In the genomic region with DNA sequence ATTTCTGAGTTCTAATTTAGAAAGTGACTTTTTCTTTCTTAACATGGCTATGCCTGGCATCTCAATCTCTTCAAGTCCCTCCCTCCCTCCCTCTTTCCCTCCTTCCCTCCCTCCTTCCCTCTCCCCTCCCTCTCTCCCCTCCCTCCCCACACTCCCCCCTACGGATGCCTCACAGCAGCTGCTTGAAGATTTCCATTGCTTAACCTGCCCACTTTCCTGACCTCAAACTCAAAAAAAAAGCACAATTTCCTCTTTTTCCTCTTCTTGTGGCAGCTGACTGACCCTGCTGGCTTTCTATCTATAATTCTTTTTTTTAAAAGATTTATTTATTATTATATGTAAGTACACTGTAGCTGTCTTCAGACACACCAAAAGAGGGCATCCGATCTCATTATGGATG, we compare ENCODE assay signal across 25 mouse cellular contexts. TPM values are rescaled to one million over a fixed set of nuclear protein-coding genes. Genes with fewer than 3 reads are reported as not detected.
A peak's percentile ranks its signal among the peaks of the same experiment; 100 is the strongest.
DNase-seq lines count a peak whose midpoint lies in the region; ATAC-seq and TF ChIP-seq lines count a peak whose summit lies in the region.
"Had no signal": no experiment of that assay in that cellular context is flagged by ENCODE, and none has a peak within 500 bp of the region (broad histone marks: within the 10 kb centered on the region; RNA-seq: fewer than 3 reads in every experiment).

No protein-coding gene starts in this region.

- 40% methylated on average over 2 of the region's 2 CpGs for WGBS in lung, postnatal 0 days
- WGBS in intestine, postnatal 0 days, result 48% methylated on average over 2 of the region's 2 CpGs
- WGBS in small intestine, adult 2 months, result 32% methylated on average over 2 of the region's 2 CpGs
- WGBS in midbrain, embryonic 16.5 days, result 80% methylated on average over 2 of the region's 2 CpGs

- H3K4me3 ChIP-seq in lung, postnatal 0 days (ENCODE audit: low read depth, low read length), result no peak overlapping the region
- no peak overlapping the region for H3K4me3 ChIP-seq in intestine, postnatal 0 days (ENCODE audit: low read depth, low read length)
- no peak overlapping the region for H3K4me3 ChIP-seq in small intestine, adult 2 months (ENCODE audit: low read depth, low read length)
- no peak overlapping the region for H3K4me3 ChIP-seq in midbrain, embryonic 16.5 days (ENCODE audit: low read depth, low read length)
- H3K4me3 ChIP-seq: embryonic facial prominence, embryonic 15.5 days; erythroblast, embryonic 14.5 days; forebrain, embryonic 10.5 days; gastrocnemius, adult 2 months; heart, embryonic 15.5 days; hindbrain, embryonic 10.5 days had no signal

- H3K36me3 ChIP-seq in lung, postnatal 0 days (ENCODE audit: insufficient read depth, low read length), result no peaks in the 10 kb centered on the region
- no peaks in the 10 kb centered on the region for H3K36me3 ChIP-seq in intestine, postnatal 0 days (ENCODE audit: control insufficient read depth, insufficient read depth)
- no peaks in the 10 kb centered on the region for H3K36me3 ChIP-seq in small intestine, adult 2 months (ENCODE audit: control insufficient read depth, insufficient read depth, low read length)
- no peaks in the 10 kb centered on the region for H3K36me3 ChIP-seq in midbrain, embryonic 16.5 days (ENCODE audit: control insufficient read depth, insufficient read depth, low read length)
- H3K36me3 ChIP-seq: embryonic facial prominence, embryonic 15.5 days; forebrain, embryonic 10.5 days; heart, embryonic 15.5 days; hindbrain, embryonic 10.5 days had no signal

- H3K27me3 ChIP-seq in lung, postnatal 0 days (replicated peaks; ENCODE audit: insufficient read depth, low read length), result no peaks in the 10 kb centered on the region
- H3K27me3 ChIP-seq in intestine, postnatal 0 days (replicated peaks; ENCODE audit: control insufficient read depth, insufficient read depth, low read length), result no peaks in the 10 kb centered on the region
- no peaks in the 10 kb centered on the region for H3K27me3 ChIP-seq in small intestine, adult 2 months (ENCODE audit: control insufficient read depth, insufficient read depth, low read length)
- no peaks in the 10 kb centered on the region for H3K27me3 ChIP-seq in midbrain, embryonic 16.5 days (ENCODE audit: control insufficient read depth, insufficient read depth, low read depth, low read length)
- H3K27me3 ChIP-seq: CH12.LX; embryonic facial prominence, embryonic 15.5 days; heart, embryonic 15.5 days; Patski had no signal

- TF ChIP-seq POLR2A in small intestine, adult 2 months (IDR thresholded peaks at IDR 0.05; ENCODE audit: low read depth, low read length), result no peak

- no peak overlapping the region for H3K9ac ChIP-seq in lung, postnatal 0 days (replicated peaks; ENCODE audit: low read depth)
- H3K9ac ChIP-seq in intestine, postnatal 0 days (ENCODE audit: low read depth, low read length), result no peak overlapping the region
- no peak overlapping the region for H3K9ac ChIP-seq in midbrain, embryonic 16.5 days (ENCODE audit: low read depth, low read length)
- H3K9ac ChIP-seq: embryonic facial prominence, embryonic 15.5 days; heart, embryonic 15.5 days; hindbrain, embryonic 14.5 days had no signal

- H3K27ac ChIP-seq in lung, postnatal 0 days (ENCODE audit: low read length), result no peak overlapping the region
- H3K27ac ChIP-seq in intestine, postnatal 0 days (ENCODE audit: low read depth, low read length), result peak overlapping the region; percentile 89
- peak overlapping the region; percentile 68 for H3K27ac ChIP-seq in small intestine, adult 2 months (ENCODE audit: insufficient read depth, low read depth, low read length)
- no peak overlapping the region for H3K27ac ChIP-seq in midbrain, embryonic 16.5 days (ENCODE audit: low read length)
- H3K27ac ChIP-seq: embryonic facial prominence, embryonic 15.5 days; forebrain, embryonic 10.5 days; gastrocnemius, adult 2 months; heart, embryonic 15.5 days; hindbrain, embryonic 10.5 days; hindbrain, embryonic 14.5 days had no signal

- no peak for TF ChIP-seq CTCF in lung, postnatal 0 days (IDR thresholded peaks at IDR 0.05)
- TF ChIP-seq CTCF in intestine, postnatal 0 days (IDR thresholded peaks at IDR 0.05; ENCODE audit: low read depth), result no peak
- TF ChIP-seq CTCF in small intestine, adult 2 months (IDR thresholded peaks at IDR 0.05; ENCODE audit: extremely low read depth, insufficient read length, insufficient replicate concordance, low read depth, low read length), result no peak

- H3K4me1 ChIP-seq in lung, postnatal 0 days (ENCODE audit: insufficient read depth, low read depth, low read length), result no peaks in the 10 kb centered on the region
- 0 out of 2 replicates have a peak, but pooled peaks cover 4% of the 10 kb centered on the region for H3K4me1 ChIP-seq in intestine, postnatal 0 days (replicated peaks; ENCODE audit: control insufficient read depth, insufficient read depth, low read length)
- peaks cover 30% of the 10 kb centered on the region for H3K4me1 ChIP-seq in small intestine, adult 2 months (ENCODE audit: control insufficient read depth, insufficient read depth, insufficient read length, low read length)
- no peaks in the 10 kb centered on the region for H3K4me1 ChIP-seq in midbrain, embryonic 16.5 days (ENCODE audit: control insufficient read depth, insufficient read depth, low read length)
- H3K4me1 ChIP-seq: embryonic facial prominence, embryonic 15.5 days; heart, embryonic 15.5 days had no signal

- peak; percentile 32 for DNase-seq in lung, postnatal 0 days (ENCODE audit: low spot score)
- no peak for DNase-seq in lung, postnatal 10 days
- no peak for DNase-seq in natural killer cell, adult 2 months (ENCODE audit: low spot score in 2 of 2)
- no peak for DNase-seq in adrenal gland, adult 18-20 months (ENCODE audit: low spot score in 2 of 2)
- DNase-seq: adrenal gland, adult 8-10 months; cerebellum, adult 18-20 months; cerebellum, adult 9-11 months; embryo, embryonic 11 days; gastrocnemius, adult 2 months; gastrocnemius, postnatal 25 days; heart, postnatal 14 days had no signal

- no peaks in the 10 kb centered on the region for H3K9me3 ChIP-seq in lung, postnatal 0 days (ENCODE audit: low read length)
- no peaks in the 10 kb centered on the region for H3K9me3 ChIP-seq in intestine, postnatal 0 days (ENCODE audit: control insufficient read depth)
- H3K9me3 ChIP-seq in midbrain, embryonic 16.5 days (replicated peaks; ENCODE audit: control insufficient read depth, low read length, poor library complexity, severe bottlenecking), result no peaks in the 10 kb centered on the region
- H3K9me3 ChIP-seq: embryonic facial prominence, embryonic 15.5 days; forebrain, embryonic 10.5 days; heart, embryonic 15.5 days; hindbrain, embryonic 10.5 days had no signal

- no peak for TF ChIP-seq EP300 in lung, postnatal 0 days (IDR thresholded peaks at IDR 0.05)

- no peak for ATAC-seq in lung, postnatal 0 days
- no peak for ATAC-seq in intestine, postnatal 0 days
- ATAC-seq in midbrain, embryonic 16.5 days, result no peak
- ATAC-seq: activated CD4-positive, CD25-positive, alpha-beta regulatory T cell, adult 4 months; forebrain, embryonic 14.5 days; Patski had no signal

- H3K4me2 ChIP-seq in lung, postnatal 0 days (replicated peaks; ENCODE audit: low read depth, low read length), result no peak overlapping the region
- no peak overlapping the region for H3K4me2 ChIP-seq in intestine, postnatal 0 days (replicated peaks; ENCODE audit: low read depth)
- H3K4me2 ChIP-seq in midbrain, embryonic 16.5 days (ENCODE audit: low read length), result no peak overlapping the region
- H3K4me2 ChIP-seq: embryonic facial prominence, embryonic 15.5 days; heart, embryonic 11.5 days; heart, embryonic 15.5 days; hindbrain, embryonic 14.5 days had no signal

RNA-seq across cellular contexts. Expression of gene Tomm20, which starts 44.6 kb away (rescaled TPM):
- 138 and 155 TPM in 2 replicates for polyA plus RNA-seq in lung, postnatal 0 days (2015; fragmentation: Nextera tagmentation; extraction: Ambion mirVana)
- 278 and 296 TPM in 2 replicates for polyA plus RNA-seq in intestine, postnatal 0 days (2015; fragmentation: Nextera tagmentation; extraction: Ambion mirVana)
- polyA plus RNA-seq in small intestine, adult 2 months (2012; rRNA removed), result 117 and 450 TPM in 2 replicates
- 208 and 220 TPM in 2 replicates for polyA plus RNA-seq in midbrain, embryonic 16.5 days (2015; fragmentation: Nextera tagmentation; extraction: Ambion mirVana)
- total RNA-seq in adrenal gland, adult 18-20 months (2021), result 100 to 1,000 TPM; 186 to 207 TPM

Comparison
In these comparisons a context has a peak if more than half of its experiments do, and no peak if none do; other contexts are left out.
1. H3K27ac ChIP-seq: peak in intestine, postnatal 0 days (single experiment) and small intestine, adult 2 months (single experiment); none in lung, postnatal 0 days (single experiment) and midbrain, embryonic 16.5 days (single experiment).